Mouse (Mus musculus): ENCODE results near the gene Car12.
A peak's percentile ranks its signal among the peaks of the same experiment; 100 is the strongest.
"Not testable (repeated sequence)": the region's sequence is repeated elsewhere in the genome, so short reads cannot be mapped to it uniquely, and the experiment has no call there.

Gene Car12

DNA sequence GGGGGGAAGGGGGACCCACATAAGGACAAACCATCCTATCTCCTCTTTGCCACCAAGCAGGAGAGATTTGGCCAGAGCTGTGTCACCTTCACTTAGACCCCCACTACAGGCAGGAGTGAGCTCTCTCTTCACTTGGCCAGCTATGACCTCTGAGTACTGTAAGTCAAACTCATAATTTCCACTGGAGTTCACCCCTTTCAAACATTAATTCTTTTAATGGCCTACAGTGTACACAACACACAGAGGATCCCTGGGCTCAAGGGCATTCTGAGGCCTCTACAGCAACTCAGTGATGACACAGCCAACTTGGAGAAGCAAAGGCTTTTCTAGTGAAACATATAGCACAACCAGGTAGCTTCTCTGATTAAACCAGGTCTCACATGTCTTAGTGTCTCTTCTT is 57.2 kb downstream of the Car12 start:
- DNase-seq (ENCODE audit: low spot score in 2 of 2) = peak in 1 of 2 experiments; percentile 26

GRCm38 (mm10) chr9:66784552-66784951 is 71.1 kb downstream of the Car12 start:
- peak; percentile 30 to 72 for DNase-seq (ENCODE audit: low spot score in 2 of 2)

- no peak for DNase-seq (ENCODE audit: low spot score in 2 of 2)
Measured at GRCm38 (mm10) chr9:66787821-66788220, 74.3 kb downstream of the Car12 start.

- no peak for DNase-seq (ENCODE audit: low spot score in 2 of 2)
Measured at GRCm38 (mm10) chr9:66794629-66795463, 81.4 kb downstream of the Car12 start.

DNA sequence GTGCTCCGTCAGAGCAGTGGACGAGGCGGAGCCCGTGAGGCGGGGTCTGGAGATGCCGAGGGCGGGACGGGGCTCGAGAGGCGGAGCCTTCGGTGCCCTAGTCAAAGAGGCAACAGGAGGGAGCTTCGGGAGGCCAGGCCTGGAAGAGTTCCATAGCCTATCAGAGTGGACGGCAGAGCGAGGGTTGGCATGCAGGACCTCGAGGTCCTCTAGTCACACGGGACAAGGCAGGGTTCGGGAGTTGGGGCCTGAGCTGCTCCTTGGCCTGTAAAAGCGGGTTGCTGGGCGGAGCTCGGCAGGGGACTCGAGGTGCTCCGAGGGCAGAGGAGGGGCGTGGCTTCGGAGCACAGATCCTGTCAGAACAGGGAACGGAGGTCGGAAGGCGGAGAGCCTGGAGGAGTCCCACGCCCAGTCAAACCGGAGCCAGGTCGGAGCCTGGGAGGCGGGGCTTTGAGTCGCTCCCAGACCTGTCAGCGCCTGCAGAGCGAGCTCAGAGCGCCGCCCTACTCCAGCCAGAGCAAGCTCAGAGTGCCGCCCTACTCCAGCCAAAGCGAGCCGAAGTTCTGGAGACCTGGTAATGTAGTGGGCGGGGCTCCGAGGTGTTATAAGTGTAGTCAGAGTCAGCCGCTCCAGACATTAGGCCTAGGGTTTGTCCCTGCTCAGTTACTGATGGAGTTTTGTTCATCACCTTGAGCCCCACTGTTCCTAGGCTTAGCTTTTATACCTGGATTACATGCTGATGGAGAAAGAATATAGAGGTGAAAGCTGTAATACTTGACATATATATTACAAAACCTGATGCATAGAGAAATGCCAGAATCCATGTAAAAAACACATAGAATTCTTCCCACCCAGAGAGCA is 82.2 kb downstream of the Car12 start, which contains the start of gene Aph1b:
TSS of gene Aph1b (minus strand) at position 27 of the 861 bp plus-strand sequence.
- DNase-seq (ENCODE audit: low spot score in 2 of 2) = peak; percentile 89 to 93

- no peak for DNase-seq (ENCODE audit: low spot score in 2 of 2)
Measured at GRCm38 (mm10) chr9:66796739-66797138, 83.3 kb downstream of the Car12 start, which contains the start of gene Gm10647. Gm10647 (plus strand) TSS chr9:66797039.

GRCm38 (mm10) chr9:66801947-66802346 is 88.5 kb downstream of the Car12 start:
- peak in 1 of 2 experiments; percentile 54 for DNase-seq (ENCODE audit: low spot score in 2 of 2)

GRCm38 (mm10) chr9:66805951-66806350 is 92.5 kb downstream of the Car12 start:
- not testable (repeated sequence) for DNase-seq (ENCODE audit: low spot score in 2 of 2)

- DNase-seq (ENCODE audit: low spot score in 2 of 2) = no peak
Measured at GRCm38 (mm10) chr9:66813392-66813791, 99.9 kb downstream of the Car12 start.

All from spleen, postnatal 4 days (tissue).